Mouse (Mus musculus): ENCODE data around the gene Olfr1375. TPM values are rescaled to one million over a fixed set of nuclear protein-coding genes. Genes with fewer than 3 reads are reported as not detected.

Olfr1375 gene
- total RNA-seq, 2 experiments from 2014 or later, result not detected

Other genes with a start within 250 kb of the Olfr1375 start
- gene Zfp354c, start 220.4 kb upstream of the Olfr1375 start, total RNA-seq (2021), result 1 to 10 TPM; 4.0 to 6.2 TPM
- gene Zfp879, start 206.6 kb upstream of the Olfr1375 start, total RNA-seq (2021), result under 1 TPM; 0.56 to 0.69 TPM
- gene Grm6, start 197.4 kb upstream of the Olfr1375 start, total RNA-seq (2021), result not detected
- 1 to 10 TPM; 2.5 to 3.4 TPM for gene Zfp454, start 160.5 kb upstream of the Olfr1375 start, total RNA-seq (2021)
- gene Zfp2, start 131.9 kb upstream of the Olfr1375 start, total RNA-seq (2021), result 1 to 10 TPM; 5.6 to 9.3 TPM
- gene Zfp354b, start 116.5 kb upstream of the Olfr1375 start, total RNA-seq (2021), result 1 to 10 TPM; 2.8 TPM
- not detected for gene 4933414I15Rik, start 104.3 kb upstream of the Olfr1375 start, total RNA-seq (2021)
- gene Prop1, start 94.3 kb upstream of the Olfr1375 start, total RNA-seq (2021), result not detected
- not detected for gene Olfr1378, start 81.6 kb upstream of the Olfr1375 start, total RNA-seq (2021)
- gene Olfr1377, start 66.1 kb upstream of the Olfr1375 start, total RNA-seq (2021), result not detected
- gene Olfr51, start 44.5 kb upstream of the Olfr1375 start, total RNA-seq (2021), result not detected
- under 1 TPM; 0.33 to 0.76 TPM for gene Olfr54, start 33.9 kb upstream of the Olfr1375 start, total RNA-seq (2021)
- gene Zfp354a, start 11.1 kb downstream of the Olfr1375 start, total RNA-seq (2021), result 1 to 10 TPM; 4.8 to 6.4 TPM
- not detected for gene Gm12569, start 172.4 kb downstream of the Olfr1375 start, total RNA-seq (2021)
- 100 to 1,000 TPM in 1 of 2 experiments, 10 to 100 TPM in 1; 84.2 to 110 TPM for gene Clk4, start 213.6 kb downstream of the Olfr1375 start, total RNA-seq (2021)
- gene BC049762, start 214.9 kb downstream of the Olfr1375 start, total RNA-seq (2021), result not detected
- 1 to 10 TPM; 2.6 to 7.0 TPM for gene Col23a1, start 241.8 kb downstream of the Olfr1375 start, total RNA-seq (2021)